Mouse (Mus musculus) heart, adult 8-10 months (tissue): ENCODE measurements at regions not wholly inside any gene's neighbourhood (a gene's known extent, or its start where the extent isn't known, plus 50 kb on each side); places are given as distances from the start of the nearest gene placed in this dataset.

ENCODE experiments used
- DNase-seq: peaks from one replicate; pipeline ENCODE4 v3.0.0; 2022; ENCODE audit warnings: low spot score

DNA sequence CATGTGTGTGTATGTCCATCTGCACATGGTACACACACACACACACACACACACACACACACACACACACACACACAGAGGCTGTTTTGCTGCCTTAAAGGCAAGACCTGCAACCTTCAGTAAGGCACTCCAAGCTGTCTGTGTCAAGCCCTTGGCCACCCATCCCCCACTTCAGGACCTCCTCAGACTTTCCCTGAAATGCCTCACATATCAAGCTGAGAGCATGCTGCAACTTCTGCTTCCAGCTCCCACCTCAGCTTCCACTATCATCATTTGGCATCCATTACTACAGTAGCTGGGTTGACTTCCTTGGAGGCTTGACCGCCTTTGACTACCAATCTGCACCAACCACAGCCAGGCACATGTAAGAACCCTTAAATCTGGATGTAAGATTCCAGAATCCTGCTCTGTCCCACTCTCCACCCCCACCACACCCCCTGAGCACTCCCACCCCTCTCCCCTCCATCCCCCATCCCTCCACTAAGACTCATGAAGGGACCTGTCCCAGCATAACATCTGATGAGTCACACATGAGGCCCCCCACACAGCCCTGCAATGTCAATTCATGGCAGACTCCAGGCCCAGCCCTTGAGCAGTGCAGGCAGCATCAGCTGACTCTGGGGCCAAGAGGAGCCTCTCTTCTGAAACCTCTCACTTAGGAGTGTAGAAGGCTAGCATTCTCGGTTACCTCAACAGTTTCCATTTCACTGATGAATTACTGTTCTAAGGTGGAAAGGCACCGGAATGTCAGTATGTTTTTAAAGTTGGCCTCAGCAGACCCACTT is 196.8 kb upstream of the Dio3 start:
- DNase-seq = no peak

DNA sequence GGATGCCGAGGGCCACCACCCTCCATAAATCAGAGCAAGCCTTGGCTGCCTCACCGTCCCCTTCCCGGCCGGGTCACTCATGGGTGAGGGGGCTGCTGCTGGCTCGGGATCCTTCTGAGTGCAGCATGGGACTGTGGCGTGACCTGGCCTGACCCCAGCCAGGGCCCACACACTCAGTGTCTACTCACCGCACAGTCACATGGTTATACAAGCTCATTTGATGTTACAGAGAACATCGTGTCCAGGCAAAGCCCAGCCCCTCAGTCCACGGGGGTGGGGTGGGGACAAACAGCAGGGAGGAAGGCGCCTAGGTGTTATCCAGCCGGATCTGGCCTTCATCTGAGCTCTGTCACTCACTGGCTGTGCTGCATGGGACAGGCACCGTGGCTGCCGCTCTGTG is 195.9 kb upstream of the Dio3 start:
- DNase-seq = no peak

DNA sequence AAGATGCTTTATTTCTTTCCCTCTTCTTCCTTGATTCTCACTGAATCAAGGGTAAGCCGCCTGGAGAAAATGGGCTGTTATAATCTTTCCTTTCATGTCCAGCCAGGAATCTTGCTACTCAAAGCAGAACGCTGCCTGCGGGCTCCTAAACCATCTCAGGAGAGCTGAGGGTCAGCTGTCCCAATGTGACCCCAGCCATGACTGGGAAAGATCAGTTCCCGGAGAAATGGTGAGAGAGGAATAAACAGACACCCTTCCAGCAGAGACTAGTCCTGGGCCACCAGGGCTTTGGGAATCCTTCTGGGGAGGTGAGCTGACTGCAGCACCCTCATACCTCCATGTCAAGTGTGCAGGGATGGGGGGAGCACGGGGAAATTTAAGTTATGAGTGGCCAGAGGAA is 195.4 kb upstream of the Dio3 start:
- DNase-seq = no peak

DNA sequence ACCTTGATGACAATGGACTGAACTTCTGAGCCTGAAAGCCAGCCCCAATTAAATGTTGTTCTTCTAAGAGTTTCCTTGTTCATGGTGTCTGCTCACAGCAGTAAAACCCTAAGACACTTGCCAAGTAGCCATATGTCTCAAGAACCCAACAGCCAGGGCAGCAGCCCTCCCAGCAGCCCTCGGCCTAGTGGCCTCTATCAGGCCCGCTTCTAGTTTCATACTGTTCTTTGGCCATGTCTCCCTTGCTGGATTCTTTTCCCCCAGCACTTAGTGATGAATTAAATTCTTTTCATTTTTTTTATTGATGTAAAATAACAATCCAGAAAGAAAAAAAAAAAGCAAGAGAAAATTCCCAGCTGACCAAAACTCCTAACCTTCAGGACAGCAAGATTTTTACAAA is 191.9 kb upstream of the Dio3 start:
- DNase-seq = no peak

DNA sequence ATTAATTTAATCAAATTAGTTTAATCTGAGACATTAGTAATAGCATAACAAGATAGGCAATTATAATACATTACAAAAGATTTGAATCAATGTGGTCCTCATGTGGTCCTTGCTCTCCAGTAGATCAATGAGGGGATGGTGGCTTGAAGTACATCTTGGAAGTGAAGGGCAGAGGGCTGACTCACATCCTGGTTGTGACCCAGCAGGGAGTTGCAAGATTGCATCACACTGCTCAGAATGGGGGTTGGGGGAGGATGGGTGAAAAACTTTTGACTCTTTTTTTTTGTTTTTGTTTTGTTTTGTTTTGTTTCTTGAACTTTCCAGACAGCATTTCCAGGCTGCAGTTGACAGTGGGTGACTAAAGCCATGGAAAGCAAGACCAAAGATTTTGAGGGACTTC is 191.1 kb upstream of the Dio3 start:
- DNase-seq = peak; percentile 53

DNA sequence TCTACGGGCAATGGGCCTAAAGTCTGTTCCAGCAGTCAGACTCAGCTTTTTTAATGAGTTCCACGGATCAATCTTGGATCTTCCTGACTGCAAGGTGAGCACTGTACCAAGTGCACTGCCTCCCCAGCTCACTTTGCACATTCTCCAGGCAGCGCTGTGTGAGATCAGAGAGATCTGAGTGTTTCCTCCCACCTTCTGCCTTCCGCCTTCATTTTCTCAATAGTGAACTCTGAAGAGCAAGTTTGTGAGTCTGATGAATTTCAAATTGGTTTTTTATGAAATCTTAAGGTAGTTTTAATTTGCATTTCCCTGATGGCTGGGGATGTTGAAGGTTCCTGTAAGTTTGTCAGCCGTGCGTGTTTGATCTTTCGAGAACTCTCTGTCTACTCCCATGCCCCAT is 176.7 kb upstream of the Dio3 start:
- no peak for DNase-seq

DNA sequence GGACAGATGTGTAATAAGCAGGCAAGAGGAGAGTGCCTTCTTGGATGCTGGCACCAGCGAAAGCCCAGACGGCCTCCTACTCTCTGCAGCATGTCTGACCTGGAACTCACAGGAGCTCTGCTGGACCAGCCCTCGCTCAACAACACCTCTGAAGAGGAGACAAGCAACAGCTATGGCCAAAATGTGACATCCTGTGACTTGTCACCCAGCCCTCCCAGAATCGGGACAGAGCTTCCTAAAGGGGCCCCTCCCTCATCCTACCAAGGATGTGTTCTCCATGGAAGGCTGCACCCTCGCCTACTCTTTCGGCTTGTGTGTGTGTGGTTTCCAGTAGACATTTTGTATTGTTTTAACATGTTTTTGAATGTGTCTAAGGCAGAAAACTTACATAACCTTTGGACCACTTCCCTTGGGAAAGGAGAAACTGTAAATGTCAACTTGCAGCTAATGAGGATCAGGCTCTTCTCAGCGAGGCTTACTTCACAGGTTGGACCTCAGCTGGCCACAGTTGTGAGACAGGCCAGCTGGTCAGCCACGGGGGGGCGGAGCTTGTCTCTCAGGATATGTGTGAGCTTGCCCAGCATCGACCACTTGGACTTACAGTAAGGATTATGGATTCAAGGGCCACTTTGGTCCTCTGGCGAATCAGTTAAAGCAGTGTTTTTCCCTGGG is 166.7 kb upstream of the Dio3 start:
- DNase-seq = peak; percentile 21

DNA sequence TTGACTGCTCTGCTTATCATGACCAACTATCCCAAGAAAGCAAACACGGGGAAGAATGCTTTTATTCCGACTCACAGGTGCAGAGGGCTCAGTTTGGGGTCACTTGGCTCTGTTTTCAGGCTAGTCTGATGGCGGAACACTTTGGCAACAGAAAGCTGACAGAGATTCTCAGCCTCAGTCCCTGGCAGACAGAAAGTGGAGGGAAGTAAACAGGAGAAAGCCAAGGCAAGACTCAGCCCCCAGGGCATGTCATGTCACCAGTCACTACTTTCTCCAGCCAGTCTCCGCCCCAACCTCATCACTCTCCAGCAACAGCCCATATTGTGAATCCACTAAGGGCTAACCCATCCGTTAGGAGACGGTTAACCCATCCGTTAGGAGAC is 166.2 kb upstream of the Dio3 start:
- peak; percentile 4 for DNase-seq

DNA sequence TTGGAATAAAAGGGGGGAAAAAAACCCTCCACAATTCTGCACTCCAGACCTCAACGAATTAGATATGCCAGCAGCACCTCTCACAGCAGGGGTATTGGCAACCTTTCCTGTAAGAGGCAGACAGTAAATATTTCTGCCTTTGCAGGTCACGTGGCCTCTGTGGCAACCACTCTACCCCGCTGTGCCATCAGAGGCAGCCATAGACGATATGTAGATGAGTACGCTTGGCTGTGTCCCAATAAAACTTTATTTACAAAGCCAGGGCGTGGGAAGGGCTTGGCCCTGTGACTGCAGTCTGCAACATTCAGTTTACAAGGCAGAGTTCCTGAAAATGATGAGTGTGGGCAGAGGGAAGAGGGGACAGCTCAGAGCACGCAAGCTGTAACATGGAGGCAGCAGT is 158.7 kb upstream of the Dio3 start:
- DNase-seq = no peak

DNA sequence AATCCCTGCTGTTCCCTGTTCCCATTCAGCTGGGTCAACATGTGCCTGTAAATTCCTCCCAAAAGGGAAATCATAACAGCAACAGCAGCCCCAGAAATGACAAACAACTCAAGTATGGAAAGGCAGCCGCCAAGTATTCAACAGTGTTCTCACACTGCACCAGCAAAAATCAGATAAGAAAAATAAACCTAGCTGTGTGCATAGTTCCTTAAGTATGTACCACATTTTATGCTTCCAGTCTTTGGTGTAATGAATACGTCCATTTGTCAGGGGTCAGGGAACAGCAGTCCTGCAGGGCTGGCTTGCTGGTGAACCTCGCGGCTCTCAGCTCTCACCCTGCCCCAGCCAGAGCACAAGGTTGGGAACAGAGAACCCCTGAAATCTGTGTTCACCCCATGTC is 155.9 kb upstream of the Dio3 start:
- DNase-seq = no peak

DNA sequence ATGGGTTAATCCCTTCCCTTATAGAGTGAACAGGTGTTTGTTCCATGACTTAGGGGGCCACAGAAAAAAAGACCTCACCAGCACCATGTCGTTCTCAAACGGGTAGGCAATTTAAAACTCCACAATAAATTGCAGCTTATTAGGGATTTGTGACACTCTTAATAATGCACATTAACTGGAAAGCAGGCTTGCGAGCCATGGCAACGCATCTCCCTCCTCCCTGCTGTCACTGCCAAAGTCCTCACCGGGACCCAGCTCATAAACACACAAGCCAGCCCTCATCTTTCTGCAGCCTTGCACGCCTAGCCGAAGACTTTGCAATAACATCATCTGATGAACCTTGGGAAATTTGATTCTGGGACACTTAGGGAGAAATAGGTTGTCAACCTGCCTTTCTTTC is 152.3 kb upstream of the Dio3 start:
- DNase-seq = no peak

DNA sequence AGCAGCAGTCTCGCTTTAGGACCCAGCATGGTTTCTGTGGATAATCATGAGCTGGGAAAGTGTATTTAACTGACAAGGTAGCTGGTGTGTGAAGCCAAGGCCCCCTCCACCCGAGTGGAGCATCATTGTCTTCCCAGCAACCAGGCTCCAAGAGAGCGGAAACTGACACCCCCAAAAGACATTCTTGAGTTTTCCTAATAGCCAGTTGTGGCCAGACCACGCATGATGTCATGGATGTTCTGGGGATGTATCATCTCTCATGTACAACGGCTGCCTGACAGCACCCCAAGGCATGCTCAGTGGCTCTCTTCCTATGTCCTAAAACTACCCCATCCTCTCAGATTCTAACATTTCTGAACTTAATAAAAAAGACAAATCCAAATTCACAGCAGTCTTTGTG is 133.5 kb upstream of the Dio3 start:
- DNase-seq = no peak

DNA sequence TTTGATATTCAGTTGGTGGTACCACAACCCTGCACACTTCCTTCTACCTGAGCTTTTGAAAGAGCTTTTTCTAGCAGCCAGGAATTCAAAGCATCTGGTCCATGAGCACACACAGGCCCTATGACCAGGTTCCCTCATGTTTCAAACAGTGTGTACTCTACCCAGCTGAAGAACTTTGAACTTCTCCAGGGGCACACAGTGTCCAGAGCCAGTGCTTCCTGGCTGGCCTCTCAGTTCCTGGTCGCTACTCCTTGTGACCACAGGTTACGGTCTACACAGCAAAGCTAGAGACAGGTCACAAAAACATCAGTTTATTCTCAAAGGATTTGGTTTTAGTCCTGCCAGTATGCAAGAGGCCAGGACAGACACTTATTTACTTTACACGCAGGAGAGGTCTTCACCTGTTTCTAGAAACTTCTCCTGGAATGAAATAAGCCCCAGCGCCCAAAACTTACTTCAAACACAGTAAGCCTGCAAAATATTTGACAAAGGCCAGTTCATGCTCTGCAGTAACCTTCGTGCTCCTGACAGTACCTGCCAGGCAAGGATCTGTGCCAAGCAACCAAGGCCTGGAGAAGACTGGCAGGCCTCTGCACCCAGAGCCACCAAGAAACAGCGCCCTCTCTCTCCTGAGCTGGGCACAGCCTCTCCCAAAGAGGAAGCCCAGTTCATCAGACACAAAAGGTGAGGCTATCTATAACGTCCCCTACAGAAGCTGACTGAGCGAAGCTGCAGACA is 124.5 kb upstream of the Dio3 start:
- no peak for DNase-seq

DNA sequence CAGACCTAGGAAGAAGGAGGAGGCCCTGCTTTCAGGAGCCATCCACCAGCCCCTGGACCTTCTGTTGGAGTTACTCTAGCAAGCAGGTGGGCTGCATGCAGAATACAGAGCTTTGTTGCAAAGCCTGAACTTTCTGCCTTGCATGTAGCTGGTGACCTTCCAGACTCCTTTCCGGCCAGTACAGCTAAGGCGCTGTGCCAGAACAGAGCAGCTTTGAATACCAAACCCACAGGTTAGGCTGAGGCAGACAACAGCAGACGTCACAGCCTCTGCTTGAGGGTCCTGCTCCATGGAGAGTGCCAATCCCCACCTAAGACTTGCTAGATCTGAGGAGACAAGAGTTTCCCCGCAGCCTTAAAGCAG is 123.9 kb upstream of the Dio3 start:
- no peak for DNase-seq

DNA sequence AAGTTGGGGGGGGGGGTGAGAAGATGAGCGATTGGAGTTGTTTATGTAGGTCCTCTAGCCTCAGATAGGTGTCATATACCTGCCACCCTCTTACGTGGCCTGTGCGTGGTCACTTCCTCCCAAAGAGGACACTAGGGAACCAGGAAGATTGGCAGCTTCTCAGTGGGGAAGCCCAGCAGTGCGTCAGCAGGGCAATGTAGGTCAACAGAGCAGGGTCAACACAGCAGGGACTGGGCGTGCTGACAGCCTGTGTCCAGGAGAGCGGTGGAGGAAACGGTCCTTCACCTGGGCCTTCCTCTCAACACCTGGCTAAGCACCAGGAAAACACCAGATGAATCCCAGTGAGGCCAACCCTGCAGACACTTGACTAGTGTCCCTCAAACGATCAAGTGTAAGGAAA is 122.4 kb upstream of the Dio3 start:
- no peak for DNase-seq

DNA sequence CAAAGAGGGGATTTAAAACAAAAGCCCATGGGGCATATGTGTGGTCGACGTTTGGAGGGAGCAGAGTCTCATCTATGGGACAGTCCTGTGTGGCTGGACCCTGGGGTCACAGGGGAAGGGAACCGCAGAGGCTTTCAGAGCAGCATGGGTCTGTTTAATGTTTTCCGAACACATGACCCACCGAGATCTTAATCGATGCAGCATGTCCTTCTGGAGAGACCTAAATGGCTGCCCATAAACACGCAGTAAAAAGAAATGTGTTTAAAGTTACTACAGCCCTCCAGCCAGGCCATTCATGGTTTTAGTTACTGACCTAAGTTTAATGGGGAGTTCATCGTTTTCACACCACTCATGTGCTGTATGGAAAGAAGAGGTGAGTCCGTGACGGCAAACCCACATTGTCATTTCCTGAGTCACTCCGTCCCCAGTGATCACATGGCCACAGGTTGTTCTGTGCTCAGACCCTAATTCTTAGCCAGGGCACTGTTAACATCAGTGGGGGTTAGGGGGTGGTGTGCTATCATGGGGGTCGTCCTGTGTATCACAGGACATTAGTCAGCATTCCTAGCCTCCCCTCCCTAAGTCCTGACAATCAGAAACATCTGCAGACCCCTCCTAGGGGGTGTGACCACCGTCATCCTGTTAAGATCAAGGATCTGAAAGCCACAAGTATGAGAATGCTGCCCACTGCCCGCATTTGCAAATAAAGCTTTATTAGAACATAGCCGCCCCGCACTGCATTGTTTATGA is 120.7 kb upstream of the Dio3 start:
- no peak for DNase-seq

DNA sequence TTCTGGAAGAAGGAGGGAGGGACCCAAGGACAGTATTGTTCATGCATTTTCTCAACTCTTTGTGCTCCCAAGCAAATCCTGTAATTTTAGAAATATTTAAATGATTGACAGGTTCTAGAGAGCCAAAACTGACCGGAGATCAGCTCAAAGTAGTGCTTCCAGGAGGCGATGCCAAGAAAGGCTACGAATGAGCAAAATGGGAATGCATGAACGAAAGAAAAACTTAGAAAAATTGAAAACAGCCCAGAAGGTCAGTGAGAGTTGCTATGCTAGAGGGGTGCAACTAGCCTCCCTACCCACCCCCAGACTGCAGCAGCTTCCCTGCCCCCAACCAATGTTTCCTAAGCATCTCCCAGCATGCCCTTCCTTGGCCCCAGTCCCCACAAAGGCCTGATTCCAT is 117.6 kb upstream of the Dio3 start:
- no peak for DNase-seq

DNA sequence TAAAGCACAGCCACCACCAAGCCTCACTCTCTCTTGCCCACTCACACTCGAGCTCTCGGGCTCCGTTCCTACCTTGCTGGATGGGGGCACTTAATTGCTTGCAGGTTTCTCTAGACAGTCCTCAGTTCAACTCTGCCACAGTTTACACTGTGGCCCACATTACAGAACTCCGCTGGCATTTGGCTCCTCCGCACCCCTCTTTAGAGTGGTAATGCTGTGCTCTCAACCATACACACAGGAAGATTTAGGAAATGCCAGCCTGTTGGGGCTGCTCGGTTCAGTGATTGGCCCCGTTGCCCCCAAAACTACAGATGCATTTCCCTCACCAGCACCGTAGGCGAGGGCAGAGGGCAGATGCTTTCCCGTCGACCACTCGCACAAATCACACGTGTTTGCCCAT is 113.4 kb upstream of the Dio3 start:
- no peak for DNase-seq

DNA sequence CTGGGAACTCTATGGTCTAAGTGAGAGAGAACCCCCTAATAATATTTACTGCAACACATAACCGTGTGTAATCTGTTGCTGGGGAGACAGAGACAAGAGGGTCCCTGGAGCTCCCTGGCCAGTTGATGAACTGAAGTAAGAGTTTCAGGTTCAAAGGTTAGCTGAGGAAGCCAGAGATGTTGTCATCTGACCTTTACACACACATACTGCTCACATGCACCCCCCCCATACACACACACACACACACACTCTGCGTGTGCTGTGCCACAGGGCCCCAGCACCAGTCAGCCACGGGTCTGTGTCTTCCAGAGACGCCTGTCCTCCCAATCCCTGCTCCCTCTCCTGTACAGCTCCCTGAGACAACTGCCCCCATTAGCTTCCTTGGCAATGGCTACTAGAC is 110.5 kb upstream of the Dio3 start:
- DNase-seq = no peak

DNA sequence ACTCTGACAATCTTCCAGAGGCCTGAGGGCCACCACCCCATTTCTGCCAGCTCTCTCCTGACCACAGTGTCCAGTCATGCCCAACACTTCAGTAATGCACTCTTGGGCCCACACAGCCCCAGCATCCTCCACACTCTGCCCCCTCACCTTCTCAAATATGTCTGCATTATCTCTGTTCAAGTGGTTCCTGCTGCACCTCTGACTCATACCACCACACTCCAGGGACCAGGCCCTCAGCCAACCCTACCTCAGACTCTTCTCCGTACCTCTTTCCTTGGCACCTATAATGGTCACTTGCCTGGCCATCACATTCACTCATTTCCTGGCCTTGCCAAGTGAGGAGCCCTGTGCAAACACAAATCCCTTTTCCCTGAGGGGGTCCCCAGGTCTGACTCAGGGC is 109.6 kb upstream of the Dio3 start:
- DNase-seq = no peak

DNA sequence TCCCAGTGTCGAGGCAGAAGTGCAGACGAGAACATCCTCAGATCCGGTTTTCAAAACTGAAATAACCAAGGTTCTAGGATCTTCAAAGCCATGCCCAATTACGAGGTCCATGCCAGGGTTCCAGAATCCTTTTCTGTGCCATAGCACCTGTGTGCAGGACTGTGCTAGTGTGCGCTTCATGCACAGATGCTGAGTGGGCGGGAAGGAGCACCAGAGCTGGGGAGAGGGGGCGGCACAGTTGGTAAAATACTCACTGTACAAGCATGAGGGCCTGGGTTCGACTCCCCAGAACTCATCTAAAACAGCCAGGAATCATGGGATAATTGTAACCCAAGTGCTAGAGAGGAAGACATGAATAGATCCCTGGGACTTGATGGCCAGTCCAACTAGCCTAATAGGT is 108.4 kb upstream of the Dio3 start:
- no peak for DNase-seq

DNA sequence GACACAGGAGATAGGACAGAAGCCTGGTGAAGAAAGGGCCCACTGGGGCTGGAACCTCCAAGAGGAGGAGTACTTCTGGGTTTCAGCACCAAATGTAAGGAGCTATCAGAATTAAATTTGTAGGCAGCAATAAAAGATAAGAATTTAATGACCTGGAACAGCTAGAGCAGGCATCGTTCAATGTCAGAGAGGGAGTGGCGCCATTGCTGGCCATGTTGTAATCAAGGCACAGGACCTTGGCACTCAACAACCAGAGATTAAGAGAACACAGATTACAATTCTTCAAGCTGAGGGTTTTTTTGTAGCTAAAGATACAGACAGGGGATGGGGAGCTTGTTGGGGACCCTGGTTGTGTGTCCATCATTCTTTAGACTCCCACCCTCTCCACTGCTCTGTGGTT is 101.0 kb upstream of the Dio3 start:
- no peak for DNase-seq
